Mouse (Mus musculus) limb, embryonic 13.5 days (tissue): ENCODE results near the gene Tspan5. TPM values are rescaled to one million over a fixed set of nuclear protein-coding genes. Genes with fewer than 3 reads are reported as not detected.

Experiments
- ATAC-seq: fragments of 200-750 bp; cut with Nextera tagmentation; 2 replicates; pipeline ENCODE4 v1.8.0; 2017; ENCODE audit warnings: low read depth, moderate number of reproducible peaks, moderate TSS enrichment; ENCODE audit not compliant: low FRiP score
- H3K27ac ChIP-seq: fragments of 300-500 bp; sonication (generic); 2 replicates; pipeline ENCODE4 v1.5.1; 2015; ENCODE audit warnings: inconsistent platforms, mild to moderate bottlenecking, moderate library complexity
- H3K27me3 ChIP-seq: fragments of 300-500 bp; sonication (generic); 2 replicates; pipeline ENCODE4 v1.6.1; 2015; ENCODE audit warnings: mild to moderate bottlenecking, inconsistent platforms
- H3K36me3 ChIP-seq: fragments of 300-500 bp; sonication (generic); 2 replicates; pipeline ENCODE4 v1.6.1; 2015; ENCODE audit warnings: inconsistent platforms, mild to moderate bottlenecking, moderate library complexity
- H3K4me1 ChIP-seq: fragments of 300-500 bp; sonication (generic); 2 replicates; pipeline ENCODE4 v1.6.1; 2015; ENCODE audit warnings: inconsistent platforms
- H3K4me2 ChIP-seq: fragments of 300-500 bp; sonication (generic); replicated peaks from 2 replicates; pipeline ENCODE4 v1.6.1; 2015; ENCODE audit warnings: inconsistent platforms, mild to moderate bottlenecking, moderate library complexity
- H3K4me3 ChIP-seq: fragments of 300-500 bp; sonication (generic); 2 replicates; pipeline ENCODE4 v1.5.1; 2015; ENCODE audit warnings: moderate library complexity, mild to moderate bottlenecking, inconsistent platforms
- H3K9ac ChIP-seq: fragments of 300-500 bp; sonication (generic); 2 replicates; pipeline ENCODE4 v1.6.1; 2015; ENCODE audit warnings: mild to moderate bottlenecking, inconsistent platforms
- H3K9me3 ChIP-seq: fragments of 300-500 bp; sonication (generic); 2 replicates; pipeline ENCODE4 v1.6.1; 2016; ENCODE audit warnings: inconsistent platforms
- WGBS: fragments of 180-500 bp; shearing (Covaris S2); methylation state at CpG from one replicate; pipeline ENCODE4 v1.1.7; 2015; 5-methylcytosine and 5-hydroxymethylcytosine counted together
- polyA plus RNA-seq: library from polyadenylated mRNA; unstranded; fragments of >200 nt; fragmentation: Nextera tagmentation; extraction: Ambion mirVana; gene quantifications from 2 replicates; pipeline ENCODE4 v1.2.1, GENCODE M21; 2015

Tspan5 gene
- polyA plus RNA-seq, 1 experiment from 2014 or later = 32.8 TPM

DNA sequence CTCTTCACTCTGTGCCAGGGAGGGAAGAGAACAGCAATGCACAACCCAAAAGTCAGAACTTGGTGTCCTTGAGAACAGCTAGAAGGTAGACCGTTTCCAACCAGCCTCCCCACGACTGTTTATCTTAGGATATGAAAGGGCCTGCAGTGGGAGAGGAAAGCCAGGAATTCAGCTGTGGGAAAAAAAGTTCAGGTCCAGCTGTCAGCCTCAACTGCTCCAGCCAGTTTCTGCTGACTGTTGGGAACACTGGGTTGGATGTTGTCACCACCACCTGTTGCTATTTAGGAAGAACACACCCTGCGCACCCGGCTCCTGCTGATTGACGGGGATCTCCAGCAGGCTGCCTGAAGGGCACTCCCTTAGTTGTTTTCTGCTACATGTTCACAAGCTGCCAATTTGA, 19.8 kb upstream of the Tspan5 start:
- H3K27me3 ChIP-seq = no peaks in the 10 kb centered on the region
- H3K4me3 ChIP-seq = no peak overlapping the region
- no peak overlapping the region for H3K9ac ChIP-seq
- 0 out of 2 replicates have a peak, but pooled peaks have one; percentile 36 for ATAC-seq
- no peak overlapping the region for H3K4me2 ChIP-seq
- H3K27ac ChIP-seq = no peak overlapping the region
- whole genome bisulfite sequencing = 71% methylated on average over 5 of the region's 5 CpGs
- H3K4me1 ChIP-seq = no peaks in the 10 kb centered on the region
- H3K36me3 ChIP-seq = no peaks in the 10 kb centered on the region
- H3K9me3 ChIP-seq = no peaks in the 10 kb centered on the region

- 83% methylated on average over 8 of the region's 8 CpGs for WGBS
- H3K4me2 ChIP-seq = no peak overlapping the region
- H3K9me3 ChIP-seq = no peaks in the 10 kb centered on the region
- no peaks in the 10 kb centered on the region for H3K36me3 ChIP-seq
- H3K4me1 ChIP-seq = no peaks in the 10 kb centered on the region
- no peak for ATAC-seq
- no peak overlapping the region for H3K9ac ChIP-seq
- no peak overlapping the region for H3K4me3 ChIP-seq
- no peak overlapping the region for H3K27ac ChIP-seq
- H3K27me3 ChIP-seq = no peaks in the 10 kb centered on the region
Observed at GRCm38 (mm10) chr3:138727571-138727970, 14.4 kb upstream of the Tspan5 start.

- ATAC-seq = no peak
- Histone ChIP-seq H3K27ac (no peak overlapping the region), H3K4me3 (no peak overlapping the region), H3K9me3 (no peaks in the 10 kb centered on the region), H3K27me3 (no peaks in the 10 kb centered on the region), H3K4me1 (no peaks in the 10 kb centered on the region), H3K36me3 (no peaks in the 10 kb centered on the region), H3K4me2 (no peak overlapping the region), H3K9ac (no peak overlapping the region)
- 76% methylated on average over 3 of the region's 3 CpGs for WGBS
Observed at GRCm38 (mm10) chr3:138728840-138729239, 13.2 kb upstream of the Tspan5 start.

GRCm38 (mm10) chr3:138730812-138731211, 11.2 kb upstream of the Tspan5 start:
- Histone ChIP-seq H3K4me1 (no peaks in the 10 kb centered on the region), H3K9ac (no peak overlapping the region), H3K9me3 (no peaks in the 10 kb centered on the region), H3K4me3 (no peak overlapping the region), H3K4me2 (no peak overlapping the region), H3K27me3 (no peaks in the 10 kb centered on the region), H3K27ac (no peak overlapping the region), H3K36me3 (no peaks in the 10 kb centered on the region)
- ATAC-seq = no peak
- 64% methylated on average over 3 of the region's 3 CpGs for WGBS

DNA sequence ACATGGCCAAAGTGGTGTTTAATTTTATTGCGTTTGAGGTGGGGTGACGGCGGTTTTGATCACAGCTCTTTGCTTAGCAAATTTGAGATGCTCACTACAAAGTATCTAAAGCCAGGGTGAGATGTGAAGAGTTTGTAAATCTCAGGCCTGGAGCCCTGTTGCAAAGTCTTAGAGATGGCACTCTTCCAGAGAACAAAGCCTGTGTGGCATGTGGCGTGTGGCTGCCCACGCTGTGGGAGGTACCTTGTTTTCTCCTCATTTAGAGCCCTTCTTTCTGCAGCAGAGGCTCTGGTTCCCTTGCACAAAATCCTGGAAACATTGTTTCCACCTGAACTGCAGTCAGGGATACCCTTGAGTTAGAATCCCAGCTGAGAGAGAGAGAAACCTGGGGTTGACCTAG, 6.2 kb upstream of the Tspan5 start:
- 87% methylated on average over 5 of the region's 5 CpGs for WGBS
- ATAC-seq = no peak

DNA sequence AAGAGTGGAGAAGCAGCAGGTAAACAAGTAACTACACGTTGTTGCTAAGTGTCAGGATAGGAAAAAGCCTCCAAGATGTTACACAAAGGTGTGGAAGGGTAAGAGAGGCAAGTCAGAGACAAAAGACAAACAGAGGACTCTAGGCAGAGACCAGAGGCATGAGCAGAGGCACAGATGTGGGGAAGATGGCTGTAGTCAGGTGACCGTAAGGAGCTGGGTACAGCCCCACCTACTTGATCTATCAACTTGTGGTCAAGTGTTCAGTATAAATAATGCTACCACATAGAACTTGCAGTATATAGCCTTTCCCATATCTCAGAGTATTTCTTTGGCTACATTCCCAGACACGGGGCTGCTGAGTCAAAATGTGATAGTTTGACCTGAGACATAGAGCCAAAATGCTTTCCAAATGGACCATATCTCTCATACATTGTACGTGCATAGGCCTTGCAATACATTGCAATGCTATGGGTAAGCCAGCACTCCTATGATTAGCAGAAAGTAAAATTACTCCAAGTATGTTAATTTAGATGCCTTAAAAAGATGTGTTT, 2.8 kb upstream of the Tspan5 start:
- Histone ChIP-seq H3K4me2 (no peak overlapping the region), H3K27ac (no peak overlapping the region), H3K36me3 (no peaks in the 10 kb centered on the region), H3K4me3 (no peak overlapping the region), H3K9me3 (no peaks in the 10 kb centered on the region), H3K27me3 (peaks cover 15% of the 10 kb centered on the region), H3K4me1 (peaks cover 18% of the 10 kb centered on the region), H3K9ac (no peak overlapping the region)
- no peak for ATAC-seq
- 76% methylated on average over 4 of the region's 4 CpGs for WGBS

More for the DNA sequence above, 6.2 kb upstream of the Tspan5 start:
- no peak overlapping the region for H3K9ac ChIP-seq
- no peak overlapping the region for H3K4me3 ChIP-seq
- peaks cover 6% of the 10 kb centered on the region for H3K27me3 ChIP-seq
- H3K4me2 ChIP-seq = no peak overlapping the region
- H3K36me3 ChIP-seq = no peaks in the 10 kb centered on the region
- no peaks in the 10 kb centered on the region for H3K9me3 ChIP-seq
- no peaks in the 10 kb centered on the region for H3K4me1 ChIP-seq
- H3K27ac ChIP-seq = no peak overlapping the region

- WGBS = 74% methylated on average over 3 of the region's 3 CpGs
- no peaks in the 10 kb centered on the region for H3K36me3 ChIP-seq
Observed at GRCm38 (mm10) chr3:138740291-138740690, 1.7 kb upstream of the Tspan5 start.

GRCm38 (mm10) chr3:138740843-138741540, 1.0 kb upstream of the Tspan5 start:
- no peak overlapping the region for H3K27ac ChIP-seq
- H3K4me2 ChIP-seq = peak overlapping the region; percentile 91
- 66% methylated on average over 8 of the region's 8 CpGs for WGBS
- H3K9ac ChIP-seq = no peak overlapping the region
- ATAC-seq = no peak
- H3K27me3 ChIP-seq = peaks cover 15% of the 10 kb centered on the region
- no peaks in the 10 kb centered on the region for H3K9me3 ChIP-seq
- H3K4me1 ChIP-seq = peaks cover 24% of the 10 kb centered on the region
- H3K4me3 ChIP-seq = peak overlapping the region; percentile 78
- no peaks in the 10 kb centered on the region for H3K36me3 ChIP-seq

More at GRCm38 (mm10) chr3:138740291-138740690, 1.7 kb upstream of the Tspan5 start:
- Histone ChIP-seq H3K4me2 (no peak overlapping the region), H3K9ac (no peak overlapping the region), H3K4me1 (peaks cover 24% of the 10 kb centered on the region), H3K27ac (no peak overlapping the region), H3K9me3 (no peaks in the 10 kb centered on the region), H3K27me3 (peaks cover 15% of the 10 kb centered on the region), H3K4me3 (no peak overlapping the region)
- ATAC-seq = no peak

DNA sequence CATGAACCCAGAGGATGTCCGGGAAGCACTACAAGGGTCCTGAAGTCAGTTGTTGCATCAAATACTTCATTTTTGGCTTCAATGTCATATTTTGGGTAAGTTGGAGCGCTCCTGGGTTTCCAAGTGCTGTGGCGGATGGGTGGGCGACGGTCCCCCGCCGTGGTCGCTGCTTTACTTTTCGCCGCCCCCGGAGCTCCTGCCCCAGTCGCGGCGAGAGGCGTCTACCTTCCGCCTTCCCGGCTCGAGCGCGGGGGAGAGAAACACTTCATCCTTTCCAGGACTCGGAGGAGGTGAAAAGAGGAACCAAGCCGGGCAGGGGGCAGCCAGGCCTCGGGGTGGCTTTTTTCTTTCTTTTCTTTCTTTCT, 553 bp downstream of the Tspan5 start:
- Histone ChIP-seq H3K4me2 (peak overlapping the region; percentile 91), H3K36me3 (no peaks in the 10 kb centered on the region), H3K9me3 (no peaks in the 10 kb centered on the region), H3K27ac (peak overlapping the region; percentile 77), H3K4me3 (peak overlapping the region; percentile 78), H3K4me1 (peaks cover 24% of the 10 kb centered on the region), H3K27me3 (peaks cover 15% of the 10 kb centered on the region), H3K9ac (peak overlapping the region; percentile 85)
- under 1% methylated on average over 23 of the region's 23 CpGs for WGBS
- peak; percentile 33 for ATAC-seq

- H3K4me2 ChIP-seq = peak overlapping the region; percentile 91
- no peaks in the 10 kb centered on the region for H3K36me3 ChIP-seq
- peaks cover 15% of the 10 kb centered on the region for H3K27me3 ChIP-seq
- ATAC-seq = peak; percentile 62; the same call in 1 of the 2 replicates
- no peaks in the 10 kb centered on the region for H3K9me3 ChIP-seq
- H3K9ac ChIP-seq = peak overlapping the region; percentile 85
- peak overlapping the region; percentile 78 for H3K4me3 ChIP-seq
- WGBS = under 1% methylated on average over 33 of the region's 33 CpGs
- H3K27ac ChIP-seq = no peak overlapping the region
- H3K4me1 ChIP-seq = peaks cover 24% of the 10 kb centered on the region
Observed at GRCm38 (mm10) chr3:138743061-138743671, 1.2 kb downstream of the Tspan5 start.

DNA sequence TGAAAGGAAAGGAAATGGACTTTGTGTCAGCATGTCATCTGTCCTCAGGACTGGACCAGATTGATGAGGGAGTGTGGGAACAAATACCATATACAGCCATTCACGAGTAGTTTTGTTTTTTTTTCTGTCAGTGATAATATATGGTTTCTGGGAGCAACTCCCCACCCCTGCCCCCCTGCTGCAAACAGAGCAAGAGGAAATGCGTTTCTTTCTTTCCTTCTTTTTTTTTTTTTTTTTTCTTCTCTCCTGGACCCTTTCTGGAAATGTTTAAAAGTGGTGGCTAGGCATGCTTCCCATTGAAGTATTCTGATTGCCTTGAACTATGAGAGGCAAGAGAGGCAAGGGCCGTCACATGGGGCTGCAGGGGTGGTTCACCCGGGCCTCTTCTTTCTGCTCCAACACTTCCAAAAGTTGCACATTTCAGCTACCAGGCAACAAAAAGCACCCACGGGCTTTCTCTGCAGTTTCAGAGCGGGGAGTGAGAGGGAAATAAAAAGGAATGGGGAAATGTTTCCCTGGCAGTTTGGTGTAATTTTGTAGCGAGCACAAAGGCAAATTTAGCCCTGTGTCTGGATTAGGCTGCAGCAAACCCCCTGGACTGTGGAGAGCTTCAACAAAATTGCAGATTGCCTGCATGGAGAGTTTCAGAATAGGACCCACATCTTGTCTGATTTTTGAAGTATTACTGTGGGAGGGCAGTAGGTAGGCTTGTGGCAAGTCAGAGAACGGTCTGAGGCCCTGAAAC, 2.2 kb downstream of the Tspan5 start:
- Histone ChIP-seq H3K9me3 (no peaks in the 10 kb centered on the region), H3K36me3 (no peaks in the 10 kb centered on the region), H3K4me1 (peaks cover 24% of the 10 kb centered on the region), H3K27me3 (peaks cover 15% of the 10 kb centered on the region), H3K4me3 (peak overlapping the region; percentile 78), H3K27ac (0 out of 2 replicates have a peak overlapping the region, but pooled peaks have one; percentile 15), H3K4me2 (peak overlapping the region; percentile 91), H3K9ac (peak overlapping the region; percentile 39)
- no peak for ATAC-seq
- 19% methylated on average over 8 of the region's 8 CpGs for WGBS

GRCm38 (mm10) chr3:138745091-138745490, 3.1 kb downstream of the Tspan5 start:
- Histone ChIP-seq H3K27ac (no peak overlapping the region), H3K27me3 (peaks cover 15% of the 10 kb centered on the region), H3K4me1 (peaks cover 24% of the 10 kb centered on the region), H3K9me3 (no peaks in the 10 kb centered on the region), H3K4me2 (no peak overlapping the region), H3K4me3 (no peak overlapping the region), H3K9ac (no peak overlapping the region), H3K36me3 (no peaks in the 10 kb centered on the region)
- 84% methylated on average over 11 of the region's 11 CpGs for WGBS
- no peak for ATAC-seq
